In genomic region chr7:24410831-24411230, GRCm38 (mm10) we compare ENCODE assay signal across 19 mouse cellular contexts. TPM values are rescaled to one million over a fixed set of nuclear protein-coding genes. Genes with fewer than 3 reads are reported as not detected.
"Had no signal": no experiment of that assay in that cellular context is flagged by ENCODE, and none has a peak within 500 bp of the region (broad histone marks: within the 10 kb centered on the region; RNA-seq: fewer than 3 reads in every experiment).

No protein-coding gene starts in this region.

- H3K4me2 ChIP-seq: neural tube, embryonic 13.5 days; neural tube, embryonic 15.5 days; stomach, embryonic 15.5 days had no signal

- H3K9ac ChIP-seq: neural tube, embryonic 13.5 days; neural tube, embryonic 15.5 days; stomach, embryonic 15.5 days had no signal

- H3K27me3 ChIP-seq: neural tube, embryonic 13.5 days; neural tube, embryonic 15.5 days; stomach, embryonic 15.5 days had no signal

- H3K9me3 ChIP-seq: neural tube, embryonic 13.5 days; neural tube, embryonic 15.5 days; stomach, embryonic 15.5 days had no signal

- H3K4me3 ChIP-seq: neural tube, embryonic 13.5 days; neural tube, embryonic 15.5 days; stomach, embryonic 15.5 days had no signal

- DNase-seq: retina, postnatal 1 day; right cerebral cortex, adult 18-20 months; right cerebral cortex, postnatal 14 days; right cerebral cortex, postnatal 25 days; right cerebral cortex, postnatal 4 days; spleen, adult 18-20 months; thymus, adult 18-20 months; thymus, adult 2 months; thymus, postnatal 14 days; thymus, postnatal 25 days; thymus, postnatal 36 days; thymus, postnatal 4 days had no signal

- H3K27ac ChIP-seq: neural tube, embryonic 13.5 days; neural tube, embryonic 15.5 days; stomach, embryonic 15.5 days; stomach, postnatal 0 days had no signal

- H3K4me1 ChIP-seq: stomach, embryonic 15.5 days had no signal

RNA-seq across cellular contexts. Expression of gene Irgc1, which starts 41.3 kb away (rescaled TPM):
- polyA plus RNA-seq: neural tube, embryonic 13.5 days; neural tube, embryonic 14.5 days; neural tube, embryonic 15.5 days; stomach, embryonic 14.5 days; stomach, embryonic 15.5 days had no signal

RNA-seq across cellular contexts. Expression of gene Plaur, which starts 51.5 kb away (rescaled TPM):
- polyA plus RNA-seq: testis, adult 2 months had no signal
